ENCODE assay signal across 7 mouse cellular contexts in genomic region chr5:100671398-100671797, GRCm38 (mm10). TPM values are rescaled to one million over a fixed set of nuclear protein-coding genes. Genes with fewer than 3 reads are reported as not detected.
DNase-seq lines count a peak whose midpoint lies in the region.

No protein-coding gene starts in this region.

- peak; percentile 46 to 49 for DNase-seq in layer of hippocampus, postnatal 10 days (ENCODE audit: low spot score in 2 of 2)
- no peak for DNase-seq in layer of hippocampus, adult 8-10 months (ENCODE audit: low spot score in 2 of 2)
- peak; percentile 63 to 64 for DNase-seq in B cell, adult 2 months
- peak; percentile 79 for DNase-seq in ES-CJ7 (ENCODE audit: low read depth, low spot score)
- DNase-seq in cerebellum, adult 8-10 months, result peak; percentile 46
- DNase-seq in kidney, adult 9 months, result peak; percentile 58
- DNase-seq in mesoderm, embryonic 11.5 days (ENCODE audit: low read depth, low spot score), result peak; percentile 48

RNA-seq across cellular contexts. Expression of gene Coq2, which starts 3.5 kb away (rescaled TPM):
- total RNA-seq in layer of hippocampus, postnatal 10 days (2021), result 10 to 100 TPM; 56.9 to 60.7 TPM
- 10 to 100 TPM; 77.6 to 88.5 (median 82.3) TPM for total RNA-seq in layer of hippocampus, adult 8-10 months (2022)

RNA-seq across cellular contexts. Expression of gene Hpse, which starts 48.1 kb away (rescaled TPM):
- 1 to 10 TPM in 1 of 2 experiments, under 1 TPM in 1; 0.96 to 1.1 TPM for total RNA-seq in layer of hippocampus, postnatal 10 days (2021)
- total RNA-seq in layer of hippocampus, adult 8-10 months (2022), result 1 to 10 TPM in 1 of 4 experiments, under 1 TPM in 3; 0.33 to 1.3 (median 0.88) TPM

Comparison
In these comparisons a context has a peak if more than half of its experiments do, and no peak if none do; other contexts are left out.
1. DNase-seq: peak in layer of hippocampus, postnatal 10 days (2 of 2), B cell, adult 2 months (2 of 2), ES-CJ7 (single experiment), cerebellum, adult 8-10 months (single experiment), kidney, adult 9 months (single experiment) and mesoderm, embryonic 11.5 days (single experiment); none in layer of hippocampus, adult 8-10 months (0 of 2).